Mouse (Mus musculus) left cerebral cortex, postnatal 14 days (tissue): ENCODE measurements around the gene Rnf39. TPM values are rescaled to one million over a fixed set of nuclear protein-coding genes. Genes with fewer than 3 reads are reported as not detected.
"Not testable (repeated sequence)": the region's sequence is repeated elsewhere in the genome, so short reads cannot be mapped to it uniquely, and the experiment has no call there.

ENCODE experiments used
- DNase-seq, 2 experiments: peaks; one replicate each; pipeline ENCODE4 v3.0.0; 2021 to 2022; ENCODE audit warnings: low spot score in 2 of 2, mixed read lengths in 1 of 2
- intact Hi-C: fragments of 180-260 bp; cut with DNase I; formaldehyde crosslinking; loops from one replicate; pipeline ENCODE4 v1.15.1; 2025
- total RNA-seq, 2 experiments: library from RNA; stranded (reverse); gene quantifications; 2 replicates each; pipeline ENCODE4 v1.2.3; 2021

The Rnf39 gene
- total RNA-seq, 2 experiments from 2014 or later = 2.1 to 3.5 TPM

- intact Hi-C loops = no loop called here
- DNase-seq = no peak
These were observed 30.1 kb downstream of the Rnf39 start for GRCm38 (mm10) chr17:36972791-36973190.

DNA sequence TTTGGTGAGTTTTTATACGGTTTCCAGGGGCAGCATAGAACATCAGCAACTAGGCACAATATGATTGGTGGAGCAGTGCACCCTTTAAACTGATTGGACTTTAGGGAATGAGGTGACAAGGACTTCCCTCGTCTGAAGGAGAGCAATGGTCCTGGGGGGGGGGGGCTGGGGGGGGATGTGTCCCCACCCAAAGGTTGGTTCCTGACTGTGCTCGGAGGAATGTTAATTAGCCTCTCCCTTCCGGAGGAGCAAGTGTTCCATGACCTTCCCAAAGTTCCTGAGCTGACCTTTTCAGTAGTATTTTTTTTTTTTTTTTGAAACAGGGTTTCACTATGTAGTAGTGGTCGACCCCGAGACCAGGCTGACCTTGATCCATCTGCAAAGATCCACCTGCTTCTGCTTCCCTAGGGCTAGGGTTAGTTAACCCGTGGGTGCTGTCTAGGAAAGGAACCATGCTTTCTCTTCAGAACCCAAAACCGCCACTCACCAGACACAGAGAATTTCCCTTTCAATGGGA is 30.6 kb downstream of the Rnf39 start:
- intact Hi-C loops = no loop called here

DNA sequence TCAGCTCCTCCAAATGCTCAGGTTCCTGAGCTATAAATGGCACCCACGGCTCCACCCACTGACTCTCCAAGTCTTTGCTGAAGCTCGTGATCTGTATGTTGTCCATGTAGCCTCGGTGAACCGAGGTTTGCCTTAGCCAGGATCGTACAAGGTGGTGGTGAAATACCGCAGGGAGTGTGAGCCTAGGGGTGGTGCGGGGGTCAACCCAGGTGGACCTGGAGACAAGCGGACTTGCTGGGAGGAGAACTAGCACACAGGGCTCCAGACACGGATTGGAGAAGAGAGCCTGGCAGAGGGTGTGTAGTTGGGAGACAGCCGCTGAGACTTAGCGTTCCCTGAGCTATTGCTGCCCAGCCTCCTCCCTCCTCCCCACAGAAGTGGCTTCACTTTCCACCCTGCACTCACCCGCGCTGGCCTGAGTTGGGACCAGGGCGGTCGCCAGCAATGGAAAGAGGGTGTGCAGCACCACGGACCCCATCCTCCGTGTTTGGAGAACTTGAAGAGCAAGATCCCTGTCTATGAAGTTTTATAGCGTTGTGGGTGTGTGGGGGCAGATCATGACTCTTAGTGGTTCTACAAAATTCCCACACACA is 38.6 kb downstream of the Rnf39 start, which contains the start of gene 2410137M14Rik:
Gene 2410137M14Rik (minus strand): TSS at position 17 of the 593 bp plus-strand sequence.
- intact Hi-C loops = no loop called here
- DNase-seq = peak; percentile 19 to 30

More for the DNA sequence above, 30.6 kb downstream of the Rnf39 start:
- DNase-seq = no peak

DNA sequence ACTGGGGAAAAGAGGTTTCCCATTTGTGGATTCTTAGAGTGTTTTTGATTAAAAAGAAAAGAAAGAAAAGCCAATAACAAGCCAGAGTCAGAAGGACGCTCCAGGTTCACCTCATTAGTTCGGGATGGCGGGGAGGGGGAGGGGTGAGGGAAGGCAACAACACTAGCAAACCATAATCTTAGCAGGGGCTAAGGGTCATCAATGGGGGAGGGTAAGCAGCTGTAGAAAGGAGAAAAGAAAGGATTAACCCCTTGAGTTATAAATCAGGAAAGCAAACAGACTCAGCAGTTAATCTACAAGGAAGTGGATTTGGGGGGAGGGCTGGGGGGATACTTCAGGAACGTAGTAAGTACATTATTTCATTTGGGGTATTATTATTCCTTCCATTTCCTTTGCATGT is 39.1 kb downstream of the Rnf39 start:
- DNase-seq = no peak
- intact Hi-C loops = no loop called here

DNA sequence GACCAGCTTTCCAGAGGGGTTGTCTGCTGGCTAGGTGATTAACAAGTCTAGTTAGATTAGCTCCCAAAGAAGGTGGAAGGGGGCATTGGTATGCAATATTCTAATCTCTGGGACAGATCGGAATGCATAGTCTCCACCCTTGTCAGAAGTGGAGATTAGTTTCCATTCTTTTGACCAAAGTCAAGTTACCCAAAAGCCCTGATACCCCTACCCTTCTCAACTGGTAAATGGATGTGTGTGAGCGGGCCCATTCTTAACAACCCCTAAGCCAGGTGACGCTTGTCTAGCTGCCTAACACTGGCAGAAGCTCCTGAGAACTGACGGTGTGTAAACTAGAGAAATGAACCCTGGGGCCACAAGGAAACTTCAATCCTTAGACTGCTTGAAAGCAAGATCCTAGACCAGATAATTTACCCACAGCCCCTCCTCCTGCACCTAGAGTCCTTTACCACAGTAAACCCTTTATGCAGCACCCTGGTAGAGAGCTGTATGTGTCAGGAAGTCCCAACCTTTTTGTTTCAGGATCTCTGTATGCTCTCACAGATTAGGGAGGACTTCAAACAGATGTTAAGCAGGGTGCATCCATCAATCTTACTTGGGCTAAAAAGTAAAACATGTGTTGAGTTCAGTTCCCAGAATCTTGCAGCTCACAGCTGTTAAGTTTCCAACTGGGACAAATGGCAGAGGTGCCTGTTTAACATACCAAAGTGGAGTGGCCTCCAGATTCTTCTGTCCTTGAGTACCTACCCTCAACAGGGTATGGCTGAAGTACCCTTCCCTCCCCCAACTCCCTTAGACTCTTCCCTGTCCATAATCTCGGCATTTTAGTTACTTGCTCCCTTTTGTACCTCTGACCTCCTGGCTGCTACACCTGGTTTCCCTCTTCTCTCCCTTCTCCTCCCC is 39.8 kb downstream of the Rnf39 start:
- intact Hi-C loops = no loop called here

GRCm38 (mm10) chr17:36988475-36988874 is 45.8 kb downstream of the Rnf39 start:
- no peak for DNase-seq
- intact Hi-C loops = no loop called here

More for the DNA sequence above, 39.8 kb downstream of the Rnf39 start:
- no peak for DNase-seq

GRCm38 (mm10) chr17:36989437-36989836 is 46.7 kb downstream of the Rnf39 start, which contains the start of gene H2-M5:
H2-M5 (minus strand) TSS chr17:36989537.
- intact Hi-C loops = no loop called here
- no peak for DNase-seq

DNA sequence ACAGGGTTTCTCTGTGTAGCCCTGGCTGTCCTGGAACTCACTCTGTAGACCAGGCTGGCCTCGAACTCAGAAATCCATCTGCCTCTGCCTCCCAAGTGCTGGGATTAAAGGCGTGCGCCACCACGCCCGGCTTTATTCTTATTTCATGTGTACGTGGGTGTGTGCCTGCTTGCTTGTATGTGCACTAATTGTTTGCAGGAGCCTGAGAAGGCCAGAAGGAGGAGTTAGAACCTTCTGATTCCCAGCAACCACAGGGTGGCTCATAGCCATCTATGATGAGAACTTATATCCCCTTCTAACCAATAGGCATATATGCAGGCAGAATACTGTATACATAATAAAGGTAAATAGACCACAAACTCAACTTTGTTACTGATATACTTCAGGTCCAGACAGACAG is 47.9 kb downstream of the Rnf39 start:
- intact Hi-C loops, DNase-seq: not testable (repeated sequence)

- intact Hi-C loops = no loop called here
- peak in 1 of 2 experiments; percentile 15 for DNase-seq
These were observed 49.8 kb downstream of the Rnf39 start for GRCm38 (mm10) chr17:36992336-36993104.

DNA sequence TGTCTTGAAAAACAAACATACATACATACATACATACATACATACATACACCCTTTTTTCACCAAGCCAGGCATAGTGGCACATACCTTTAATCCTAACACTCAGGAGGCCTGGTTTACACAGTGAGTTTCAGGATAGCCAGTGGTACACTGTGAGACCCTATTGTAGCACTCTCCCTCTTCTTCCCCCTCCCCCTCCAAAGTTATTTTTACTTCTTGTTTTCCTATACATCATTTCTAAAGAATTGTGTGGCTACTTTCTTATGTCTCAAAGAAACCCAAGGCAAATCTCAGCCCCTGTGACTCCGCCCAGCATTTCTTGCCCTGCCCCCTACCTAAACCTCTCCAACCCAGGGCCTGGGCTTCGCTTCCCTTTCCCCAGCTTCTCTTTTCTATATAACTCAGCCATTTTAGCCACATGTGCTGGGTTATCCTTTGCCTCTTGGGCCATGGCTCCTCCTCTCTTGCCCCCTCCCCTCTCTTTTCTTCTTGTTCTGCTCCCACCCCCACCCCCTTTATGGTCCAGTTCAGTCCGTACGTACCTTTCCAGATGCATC is 51.1 kb downstream of the Rnf39 start:
- intact Hi-C loops = no loop called here
- no peak for DNase-seq

- DNase-seq = no peak
- intact Hi-C loops = no loop called here
These were observed 51.8 kb downstream of the Rnf39 start for GRCm38 (mm10) chr17:36994528-36994927.

GRCm38 (mm10) chr17:36995448-36995847 is 52.7 kb downstream of the Rnf39 start:
- intact Hi-C loops = no loop called here
- DNase-seq = no peak

GRCm38 (mm10) chr17:36997033-36997735 is 54.5 kb downstream of the Rnf39 start:
- intact Hi-C loops = no loop called here
- peak; percentile 66 to 82 for DNase-seq

Other genes with a start within 250 kb of the Rnf39 start
- not detected for gene H2-M10.5, start 170.0 kb upstream of the Rnf39 start, total RNA-seq
- not detected for gene H2-M10.6, start 130.7 kb upstream of the Rnf39 start, total RNA-seq
- gene Trim26, start 105.8 kb upstream of the Rnf39 start, total RNA-seq = 10 to 100 TPM; 20.8 to 25.0 TPM
- not detected for gene Trim15, start 75.7 kb upstream of the Rnf39 start, total RNA-seq
- gene Trim10, start 73.3 kb upstream of the Rnf39 start, total RNA-seq = under 1 TPM in 1 of 2 experiments, not detected in 1; 0.15 TPM
- gene Trim40, start 52.8 kb upstream of the Rnf39 start, total RNA-seq = not detected
- not detected for gene Trim31, start 44.8 kb upstream of the Rnf39 start, total RNA-seq
- 100 to 1,000 TPM; 108 to 109 TPM for gene Ppp1r11, start 8.8 kb downstream of the Rnf39 start, total RNA-seq
- 10 to 100 TPM; 28.4 to 31.8 TPM for gene Znrd1, start 15.6 kb downstream of the Rnf39 start, total RNA-seq
- gene Znrd1as, start 15.7 kb downstream of the Rnf39 start, total RNA-seq = 1 to 10 TPM; 4.3 to 4.6 TPM
- not detected for gene 2410137M14Rik, start 38.3 kb downstream of the Rnf39 start, total RNA-seq
- 1 to 10 TPM; 1.9 to 2.7 TPM for gene H2-M5, start 46.6 kb downstream of the Rnf39 start, total RNA-seq
- 10 to 100 TPM; 25.9 to 27.9 TPM for gene Zfp57, start 58.2 kb downstream of the Rnf39 start, total RNA-seq
- 10 to 100 TPM; 23.9 to 46.1 TPM for gene Mog, start 80.5 kb downstream of the Rnf39 start, total RNA-seq
- 100 to 1,000 TPM; 629 to 637 TPM for gene Gabbr1, start 103.0 kb downstream of the Rnf39 start, total RNA-seq
- under 1 TPM in 1 of 2 experiments, not detected in 1; 0.13 TPM for gene Olfr90, start 145.6 kb downstream of the Rnf39 start, total RNA-seq
- not detected for gene Olfr91, start 155.4 kb downstream of the Rnf39 start, total RNA-seq
- not detected for gene Olfr92, start 177.2 kb downstream of the Rnf39 start, total RNA-seq
- not detected for gene Olfr93, start 218.6 kb downstream of the Rnf39 start, total RNA-seq